Mouse (Mus musculus) MEL (cell line): ENCODE results near the gene Dbil5.

Experiments used
- CTCF ChIP-seq, 3 experiments: IDR thresholded peaks in 2 of 3; conservative IDR thresholded peaks in 1 of 3; 2 replicates each; pipeline ENCODE4 v1.5.1; 2011 to 2012; ENCODE audit warnings: low read length in 3 of 3, low read depth in 2 of 3, mild to moderate bottlenecking in 2 of 3, improper control_type of control experiment in 1 of 3, inconsistent platforms in 1 of 3, mixed read lengths in 1 of 3, moderate library complexity in 1 of 3; ENCODE audit not compliant: control insufficient read depth in 1 of 3, insufficient read depth in 1 of 3, poor library complexity in 1 of 3, severe bottlenecking in 1 of 3
- EP300 ChIP-seq, 2 experiments: IDR thresholded peaks; 2 replicates each; pipeline ENCODE4 v1.6.1; 2011; ENCODE audit warnings: improper control_type of control experiment in 2 of 2, low read length in 2 of 2, low read depth in 1 of 2, mild to moderate bottlenecking in 1 of 2
- MEF2A ChIP-seq: IDR thresholded peaks from 2 replicates; pipeline ENCODE4 v1.6.1; 2014; ENCODE audit warnings: low read depth, mild to moderate bottlenecking, inconsistent platforms, low read length, improper control_type of control experiment; ENCODE audit not compliant: poor library complexity, insufficient replicate concordance, severe bottlenecking; ENCODE audit errors: extremely low read depth
- NELFE ChIP-seq: IDR thresholded peaks from 2 replicates; pipeline ENCODE4 v1.6.1; 2011; ENCODE audit warnings: low read depth, low read length, improper control_type of control experiment
- POLR2AphosphoS2 ChIP-seq: IDR thresholded peaks from 2 replicates; pipeline ENCODE4 v1.6.1; 2011; ENCODE audit warnings: low read length, improper control_type of control experiment
- TCF12 ChIP-seq: IDR thresholded peaks from 2 replicates; pipeline ENCODE4 v1.6.1; 2014; ENCODE audit warnings: low read depth, mild to moderate bottlenecking, inconsistent platforms, low read length, improper control_type of control experiment, moderate library complexity
- USF1 ChIP-seq: IDR thresholded peaks from 2 replicates; pipeline ENCODE4 v1.6.1; 2014; ENCODE audit warnings: low read depth, mild to moderate bottlenecking, inconsistent platforms, low read length, improper control_type of control experiment, moderate library complexity

GRCm38 (mm10) chr11:76217390-76217800, at the start of gene Dbil5, which contains the start of gene Gemin4:
- TF ChIP-seq TCF12 (0 out of 2 replicates have a peak, but pooled peaks have one; percentile 29), NELFE (peak; percentile 99), MEF2A (no peak), CTCF (IDR thresholded peaks at IDR 0.05 in 2 of 3, conservative IDR thresholded peaks at IDR 0.05 in 1 of 3; ENCODE audit: control insufficient read depth in 1 of 3, insufficient read depth in 1 of 3, low read depth in 2 of 3, low read length in 3 of 3, poor library complexity in 1 of 3, severe bottlenecking in 1 of 3) (peak; percentile 93 to 98 (median 95)), USF1 (no peak), POLR2AphosphoS2 (peak; percentile 79; the same call in 1 of the 2 replicates), EP300 (IDR thresholded peaks at IDR 0.05; ENCODE audit: low read depth in 1 of 2, low read length in 2 of 2) (no peak)
